Mouse (Mus musculus) lung, embryonic 14.5 days (tissue): ENCODE data around the gene Lmna. TPM values are rescaled to one million over a fixed set of nuclear protein-coding genes. Genes with fewer than 3 reads are reported as not detected.
A peak's percentile ranks its signal among the peaks of the same experiment; 100 is the strongest.

Experiments
- ATAC-seq: fragments of 200-750 bp; cut with Nextera tagmentation; 2 replicates; pipeline ENCODE4 v1.8.0; 2017; ENCODE audit warnings: mild to moderate bottlenecking, moderate TSS enrichment, moderate library complexity; ENCODE audit not compliant: insufficient read depth
- DNase-seq: peaks from one replicate; pipeline ENCODE4 v3.0.0-alpha.2; 2015
- H3K27ac ChIP-seq: fragments of 300-500 bp; sonication (generic); 2 replicates; pipeline ENCODE4 v1.5.1; 2014; ENCODE audit warnings: low read depth, mild to moderate bottlenecking, moderate library complexity
- H3K27me3 ChIP-seq: fragments of 300-500 bp; sonication (generic); 2 replicates; pipeline ENCODE4 v1.6.1; 2014; ENCODE audit warnings: low read length, control low read depth; ENCODE audit not compliant: insufficient read depth
- H3K36me3 ChIP-seq: fragments of 300-500 bp; sonication (generic); 2 replicates; pipeline ENCODE4 v1.6.1; 2014; ENCODE audit warnings: control low read depth; ENCODE audit not compliant: insufficient read depth
- H3K4me1 ChIP-seq: fragments of 300-500 bp; sonication (generic); 2 replicates; pipeline ENCODE4 v1.6.1; 2014; ENCODE audit warnings: antibody characterized with exemption, control low read depth; ENCODE audit not compliant: insufficient read depth
- H3K4me2 ChIP-seq: fragments of 300-500 bp; sonication (generic); 2 replicates; pipeline ENCODE4 v1.6.1; 2014; ENCODE audit warnings: mild to moderate bottlenecking
- H3K4me3 ChIP-seq: fragments of 300-500 bp; sonication (generic); 2 replicates; pipeline ENCODE4 v1.5.1; 2014; ENCODE audit warnings: low read depth, low read length
- H3K9ac ChIP-seq: fragments of 300-500 bp; sonication (generic); 2 replicates; pipeline ENCODE4 v1.6.1; 2014
- H3K9me3 ChIP-seq: fragments of 300-500 bp; sonication (generic); 2 replicates; pipeline ENCODE4 v1.6.1; 2016; ENCODE audit warnings: low read depth, low read length, control low read depth
- CTCF ChIP-seq: IDR thresholded peaks from 2 replicates; pipeline ENCODE4 v1.5.1; 2016; ENCODE audit warnings: antibody characterized with exemption, low read depth
- WGBS: fragments of 180-500 bp; shearing (Covaris S2); extraction: QIAGEN DNeasy Blood & Tissue Kit; methylation state at CpG from one replicate; pipeline ENCODE4 v1.1.7; 2014; 5-methylcytosine and 5-hydroxymethylcytosine counted together
- microRNA counts: library from miRNA; unstranded; fragments of <30 nt; microRNA quantifications from one replicate; lab custom pipeline; 2016
- microRNA-seq: library from miRNA; unstranded; fragments of <30 nt; microRNA quantifications from one replicate; pipeline ENCODE4, GENCODE M21; 2016; ENCODE audit warnings: borderline number of aligned reads
- polyA plus RNA-seq: library from polyadenylated mRNA; unstranded; fragments of >200 nt; fragmentation: Nextera tagmentation; extraction: Ambion mirVana; gene quantifications from 2 replicates; pipeline ENCODE4 v1.2.1, GENCODE M21; 2014

The Lmna gene
- polyA plus RNA-seq, 1 experiment from 2014 or later, result 70.0 TPM

- Histone ChIP-seq H3K27ac (no peak overlapping the region), H3K4me1 (no peaks in the 10 kb centered on the region; the same call in 1 of the 2 replicates), H3K4me3 (no peak overlapping the region), H3K9me3 (no peaks in the 10 kb centered on the region), H3K9ac (no peak overlapping the region), H3K27me3 (no peaks in the 10 kb centered on the region), H3K36me3 (no peaks in the 10 kb centered on the region), H3K4me2 (no peak overlapping the region)
- ATAC-seq, result no peak
- no peak for DNase-seq
- WGBS, result 64% methylated on average over 7 of the region's 7 CpGs
- TF ChIP-seq CTCF, result no peak
These were observed 66.9 kb downstream of the Lmna start for GRCm38 (mm10) chr3:88442888-88443287.

GRCm38 (mm10) chr3:88442488-88442887 is 67.3 kb downstream of the Lmna start:
- no peaks in the 10 kb centered on the region for H3K36me3 ChIP-seq
- WGBS, result 75% methylated on average over 12 of the region's 12 CpGs
- H3K27me3 ChIP-seq, result no peaks in the 10 kb centered on the region
- H3K27ac ChIP-seq, result no peak overlapping the region
- no peak overlapping the region for H3K9ac ChIP-seq
- H3K4me1 ChIP-seq, result no peaks in the 10 kb centered on the region; the same call in 1 of the 2 replicates
- no peak for DNase-seq
- ATAC-seq, result no peak
- no peak overlapping the region for H3K4me2 ChIP-seq
- TF ChIP-seq CTCF, result no peak
- H3K4me3 ChIP-seq, result no peak overlapping the region
- no peaks in the 10 kb centered on the region for H3K9me3 ChIP-seq

GRCm38 (mm10) chr3:88440500-88441381 is 69.0 kb downstream of the Lmna start:
- H3K4me3 ChIP-seq, result no peak overlapping the region
- H3K27ac ChIP-seq, result no peak overlapping the region; the same call in 1 of the 2 replicates
- no peaks in the 10 kb centered on the region; the same call in 1 of the 2 replicates for H3K4me1 ChIP-seq
- DNase-seq (peak; percentile 85), ATAC-seq (no peak)
- peak; percentile 72 for TF ChIP-seq CTCF
- no peaks in the 10 kb centered on the region for H3K27me3 ChIP-seq
- H3K4me2 ChIP-seq, result peak overlapping the region; percentile 38
- H3K9ac ChIP-seq, result peak overlapping the region; percentile 15; the same call in 1 of the 2 replicates
- no peaks in the 10 kb centered on the region for H3K9me3 ChIP-seq
- WGBS, result 17% methylated on average over 27 of the region's 27 CpGs
- no peaks in the 10 kb centered on the region for H3K36me3 ChIP-seq

- DNase-seq (no peak), ATAC-seq (no peak)
- no peaks in the 10 kb centered on the region; the same call in 1 of the 2 replicates for H3K4me1 ChIP-seq
- TF ChIP-seq CTCF, result no peak
- H3K27me3 ChIP-seq, result no peaks in the 10 kb centered on the region
- no peak overlapping the region for H3K27ac ChIP-seq
- WGBS, result 65% methylated on average over 4 of the region's 4 CpGs
- no peak overlapping the region for H3K9ac ChIP-seq
- H3K9me3 ChIP-seq, result no peaks in the 10 kb centered on the region
- H3K4me2 ChIP-seq, result no peak overlapping the region
- H3K4me3 ChIP-seq, result no peak overlapping the region
- H3K36me3 ChIP-seq, result no peaks in the 10 kb centered on the region
These were observed 70.2 kb downstream of the Lmna start for GRCm38 (mm10) chr3:88439582-88439981.

- Histone ChIP-seq H3K9me3 (no peaks in the 10 kb centered on the region), H3K4me3 (0 out of 2 replicates have a peak overlapping the region, but pooled peaks have one; percentile 33), H3K4me1 (no peaks in the 10 kb centered on the region; the same call in 1 of the 2 replicates), H3K36me3 (no peaks in the 10 kb centered on the region), H3K4me2 (peak overlapping the region; percentile 72), H3K27ac (0 out of 2 replicates have a peak overlapping the region, but pooled peaks have one; percentile 12), H3K27me3 (no peaks in the 10 kb centered on the region), H3K9ac (peak overlapping the region; percentile 50)
- no peak for ATAC-seq
- DNase-seq, result no peak
- 59% methylated on average over 10 of the region's 10 CpGs for WGBS
- no peak for TF ChIP-seq CTCF
These were observed 72.3 kb downstream of the Lmna start for GRCm38 (mm10) chr3:88437454-88437853.

GRCm38 (mm10) chr3:88436395-88437201 is 73.2 kb downstream of the Lmna start:
- Histone ChIP-seq H3K9me3 (no peaks in the 10 kb centered on the region), H3K27ac (peak overlapping the region; percentile 36; the same call in 1 of the 2 replicates), H3K27me3 (no peaks in the 10 kb centered on the region), H3K4me2 (peak overlapping the region; percentile 72), H3K36me3 (no peaks in the 10 kb centered on the region), H3K4me1 (no peaks in the 10 kb centered on the region; the same call in 1 of the 2 replicates), H3K4me3 (peak overlapping the region; percentile 33), H3K9ac (peak overlapping the region; percentile 50)
- 8% methylated on average over 29 of the region's 29 CpGs for WGBS
- peak; percentile 76 for TF ChIP-seq CTCF
- ATAC-seq (peak; percentile 93), DNase-seq (peak; percentile 76)

GRCm38 (mm10) chr3:88435515-88435914 is 74.2 kb downstream of the Lmna start:
- H3K9me3 ChIP-seq, result no peaks in the 10 kb centered on the region
- no peak for DNase-seq
- no peak overlapping the region for H3K4me2 ChIP-seq
- H3K4me3 ChIP-seq, result no peak overlapping the region
- H3K36me3 ChIP-seq, result no peaks in the 10 kb centered on the region
- no peak for TF ChIP-seq CTCF
- 60% methylated on average over 10 of the region's 10 CpGs for WGBS
- H3K27ac ChIP-seq, result no peak overlapping the region
- ATAC-seq, result no peak
- H3K4me1 ChIP-seq, result no peaks in the 10 kb centered on the region; the same call in 1 of the 2 replicates
- no peak overlapping the region for H3K9ac ChIP-seq
- H3K27me3 ChIP-seq, result no peaks in the 10 kb centered on the region

MicroRNAs encoded within 50 kb of the gene (microRNA counts, 519-probe panel; counts per million panel counts)
- 30.5 counts per million for microRNA mmu-miR-1905 (lab: Ali Mortazavi, UCI)

Small RNA genes within 50 kb of the gene (microRNA-seq; reads per million reads assigned to microRNA genes)
- gene Mir1905 (not detected), gene Mir7011 (not detected)

Other genes starting within 250 kb of the Lmna start
- not detected in 2 replicates for gene Gm38392, start 222.7 kb downstream of the Lmna start, polyA plus RNA-seq
- 9.1 and 9.9 TPM in 2 replicates for gene Tsacc, start 213.0 kb downstream of the Lmna start, polyA plus RNA-seq
- gene Cct3, start 212.8 kb downstream of the Lmna start, polyA plus RNA-seq, result 594 and 602 TPM in 2 replicates
- 124 and 129 TPM in 2 replicates for gene Glmp, start 184.9 kb downstream of the Lmna start, polyA plus RNA-seq
- gene Tmem79, start 173.8 kb downstream of the Lmna start, polyA plus RNA-seq, result 5.0 and 5.9 TPM in 2 replicates
- gene Smg5, start 173.7 kb downstream of the Lmna start, polyA plus RNA-seq, result 47.8 and 54.4 TPM in 2 replicates
- gene Paqr6, start 145.4 kb downstream of the Lmna start, polyA plus RNA-seq, result 4.5 and 4.9 TPM in 2 replicates
- gene Bglap3, start 137.2 kb downstream of the Lmna start, polyA plus RNA-seq, result 0.19 and 0.24 TPM in 2 replicates
- not detected in 2 replicates for gene Bglap2, start 131.3 kb downstream of the Lmna start, polyA plus RNA-seq
- not detected in 2 replicates for gene Bglap, start 125.5 kb downstream of the Lmna start, polyA plus RNA-seq
- gene Pmf1, start 99.6 kb downstream of the Lmna start, polyA plus RNA-seq, result 162 and 173 TPM in 2 replicates
- gene Slc25a44, start 84.8 kb downstream of the Lmna start, polyA plus RNA-seq, result 16.6 and 18.3 TPM in 2 replicates
- gene Sema4a, start 48.8 kb downstream of the Lmna start, polyA plus RNA-seq, result 2.8 TPM in 2 replicates
- gene Mex3a, start 22.4 kb upstream of the Lmna start, polyA plus RNA-seq, result 25.0 and 25.4 TPM in 2 replicates
- 21.3 and 22.1 TPM in 2 replicates for gene Rab25, start 38.3 kb upstream of the Lmna start, polyA plus RNA-seq
- gene Lamtor2, start 43.1 kb upstream of the Lmna start, polyA plus RNA-seq, result 77.6 and 93.9 TPM in 2 replicates
- 64.9 and 68.5 TPM in 2 replicates for gene Ubqln4, start 43.8 kb upstream of the Lmna start, polyA plus RNA-seq
- gene Ssr2, start 65.9 kb upstream of the Lmna start, polyA plus RNA-seq, result 278 and 285 TPM in 2 replicates
- 115 and 127 TPM in 2 replicates for gene Arhgef2, start 96.0 kb upstream of the Lmna start, polyA plus RNA-seq
- gene Rxfp4, start 143.2 kb upstream of the Lmna start, polyA plus RNA-seq, result not detected in 2 replicates
- gene Khdc4, start 175.8 kb upstream of the Lmna start, polyA plus RNA-seq, result 89.2 and 100 TPM in 2 replicates
- gene Rit1, start 206.9 kb upstream of the Lmna start, polyA plus RNA-seq, result 56.9 and 58.4 TPM in 2 replicates